Mouse (Mus musculus): ENCODE data around the gene Rasgef1c. TPM values are rescaled to one million over a fixed set of nuclear protein-coding genes. Genes with fewer than 3 reads are reported as not detected.

Rasgef1c gene
- total RNA-seq, 2 experiments from 2014 or later, result 0.13 to 0.31 TPM

DNA sequence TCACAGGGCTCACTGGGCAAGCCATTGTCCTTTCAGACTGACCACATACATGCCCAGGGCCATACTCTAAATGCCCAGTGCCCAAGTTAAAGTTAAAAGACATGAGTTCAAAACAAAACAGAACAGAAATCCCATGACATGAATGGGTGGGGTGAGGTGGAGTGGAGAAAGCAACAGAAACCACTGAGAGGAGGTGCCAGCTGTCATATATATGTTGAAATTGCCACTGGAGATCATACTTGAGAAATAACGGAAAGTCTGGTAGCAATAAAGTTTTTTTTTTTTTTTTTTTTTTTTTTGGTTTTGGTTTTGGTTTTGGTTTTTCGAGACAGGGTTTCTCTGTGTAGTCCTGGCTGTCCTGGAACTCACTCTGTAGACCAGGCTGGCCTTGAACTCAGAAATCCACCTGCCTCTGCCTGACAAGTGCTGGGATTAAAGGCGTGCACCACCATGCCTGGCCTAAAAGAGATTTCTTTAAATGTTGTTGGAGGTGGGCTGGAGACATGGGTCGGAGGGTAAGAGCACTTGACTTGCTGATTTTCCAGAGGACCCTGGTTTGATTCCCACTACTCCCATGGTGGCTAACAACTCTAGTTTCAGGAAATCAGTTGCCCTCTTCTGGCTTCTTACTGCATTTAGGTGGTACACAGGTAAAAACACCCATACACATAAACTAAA lies 82.4 kb downstream of the Rasgef1c start:
- intact Hi-C loops (cut with DNase I), result no loop called here
- H3K4me3 ChIP-seq, result no peak overlapping the region
- TF ChIP-seq CTCF (IDR thresholded peaks at IDR 0.05), result no peak

GRCm38 (mm10) chr11:49985009-49985408 lies 83.4 kb downstream of the Rasgef1c start:
- intact Hi-C loops (cut with DNase I), result no loop called here
- no peak for TF ChIP-seq CTCF (IDR thresholded peaks at IDR 0.05)
- no peak overlapping the region for H3K4me3 ChIP-seq

More for the DNA sequence above, 82.4 kb downstream of the Rasgef1c start:
- H3K27ac ChIP-seq, result no peak overlapping the region
- no peak for DNase-seq

GRCm38 (mm10) chr11:49986277-49987036 lies 84.8 kb downstream of the Rasgef1c start:
- Histone ChIP-seq H3K27ac (no peak overlapping the region), H3K4me3 (no peak overlapping the region)
- peak; percentile 60 for DNase-seq
- intact Hi-C loops (cut with DNase I), result loop anchor here (1.0 to 2.0 kb wide), 2 partner anchors 41 to 144 kb away; partner anchors contain the start of gene Tbc1d9b
- TF ChIP-seq CTCF (IDR thresholded peaks at IDR 0.05), result peak; percentile 74

More at GRCm38 (mm10) chr11:49985009-49985408, 83.4 kb downstream of the Rasgef1c start:
- no peak for DNase-seq
- H3K27ac ChIP-seq, result no peak overlapping the region

DNA sequence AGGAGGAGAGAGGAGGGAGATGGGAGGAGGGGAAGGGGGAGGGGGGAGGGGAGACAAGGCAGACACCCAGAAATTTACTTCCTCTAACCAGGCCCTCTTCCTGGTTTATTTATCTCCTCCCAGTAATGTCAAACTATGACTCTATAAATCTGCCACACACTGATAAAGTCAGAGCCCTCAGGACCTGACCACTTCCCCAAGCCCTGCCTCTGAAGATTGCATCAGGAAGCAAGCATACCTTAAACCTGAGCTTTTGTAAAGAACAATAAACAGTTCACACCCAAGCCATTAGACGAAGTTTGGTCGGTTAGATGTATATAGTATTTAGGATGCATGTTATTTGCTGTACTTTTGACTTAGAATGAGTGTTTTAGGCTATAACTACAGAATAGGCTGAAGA lies 92.9 kb downstream of the Rasgef1c start:
- no peak overlapping the region for H3K4me3 ChIP-seq
- no peak for TF ChIP-seq CTCF (IDR thresholded peaks at IDR 0.05)
- intact Hi-C loops (cut with DNase I), result no loop called here
- H3K27ac ChIP-seq, result no peak overlapping the region
- no peak for DNase-seq

- Histone ChIP-seq H3K27ac (no peak overlapping the region), H3K4me3 (no peak overlapping the region)
- no peak for DNase-seq
- no peak for TF ChIP-seq CTCF (IDR thresholded peaks at IDR 0.05)
- intact Hi-C loops (cut with DNase I), result no loop called here
These were observed 94.8 kb downstream of the Rasgef1c start for GRCm38 (mm10) chr11:49996398-49996797.

DNA sequence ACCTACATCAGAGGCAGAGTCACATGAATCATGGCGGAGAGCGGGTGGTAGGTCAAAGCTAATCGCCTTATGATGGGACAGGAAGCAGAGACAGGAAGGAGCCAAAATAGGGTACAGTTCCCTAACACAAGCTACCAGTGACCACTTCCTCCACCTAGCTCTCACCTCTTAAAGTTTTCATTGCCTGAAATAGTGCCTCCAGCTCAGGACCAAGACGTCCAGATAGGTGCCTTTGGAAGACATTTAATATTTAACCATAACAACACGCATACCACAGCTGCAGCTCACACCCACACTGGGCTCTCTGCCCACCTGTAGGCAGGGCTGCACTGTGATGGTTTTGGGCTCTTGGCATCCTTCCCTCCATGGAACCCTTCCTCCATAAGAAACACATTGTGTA lies 95.7 kb downstream of the Rasgef1c start:
- Histone ChIP-seq H3K4me3 (no peak overlapping the region), H3K27ac (no peak overlapping the region)
- intact Hi-C loops (cut with DNase I), result no loop called here
- DNase-seq, result no peak
- TF ChIP-seq CTCF (IDR thresholded peaks at IDR 0.05), result no peak

GRCm38 (mm10) chr11:50002853-50003252 lies 101.2 kb downstream of the Rasgef1c start:
- no peak overlapping the region for H3K27ac ChIP-seq
- intact Hi-C loops (cut with DNase I), result no loop called here
- no peak for DNase-seq
- TF ChIP-seq CTCF (IDR thresholded peaks at IDR 0.05), result no peak
- no peak overlapping the region for H3K4me3 ChIP-seq

- no peak overlapping the region for H3K27ac ChIP-seq
- intact Hi-C loops (cut with DNase I), result no loop called here
- no peak for TF ChIP-seq CTCF (IDR thresholded peaks at IDR 0.05)
- no peak for DNase-seq
- no peak overlapping the region for H3K4me3 ChIP-seq
These were observed 106.1 kb downstream of the Rasgef1c start for GRCm38 (mm10) chr11:50007776-50008175.

- DNase-seq, result no peak
- Histone ChIP-seq H3K4me3 (no peak overlapping the region), H3K27ac (no peak overlapping the region)
- no peak for TF ChIP-seq CTCF (IDR thresholded peaks at IDR 0.05)
- intact Hi-C loops (cut with DNase I), result no loop called here
These were observed 106.6 kb downstream of the Rasgef1c start for GRCm38 (mm10) chr11:50008231-50008630.

DNA sequence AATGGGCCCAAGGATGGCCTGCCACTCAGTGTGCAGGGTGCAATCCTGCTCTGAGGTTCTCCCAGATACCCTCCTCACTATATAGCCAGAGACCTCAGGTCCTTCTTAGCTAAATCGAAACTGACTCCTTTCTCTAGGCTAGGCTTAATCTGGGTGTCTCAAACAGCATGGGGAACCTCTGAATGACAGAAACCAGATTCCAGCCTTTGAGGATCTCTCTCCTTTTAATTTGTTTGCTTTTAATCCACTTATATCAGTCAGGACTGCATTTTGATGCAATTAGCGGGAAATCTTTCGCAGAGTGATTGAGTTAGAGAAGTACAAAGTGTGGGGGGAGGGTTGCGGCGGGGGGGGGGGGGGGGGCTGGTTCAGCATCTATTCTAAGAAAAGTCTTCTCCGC lies 111.4 kb downstream of the Rasgef1c start:
- intact Hi-C loops (cut with DNase I), result no loop called here
- Histone ChIP-seq H3K27ac (no peak overlapping the region), H3K4me3 (no peak overlapping the region)
- TF ChIP-seq CTCF (IDR thresholded peaks at IDR 0.05), result no peak
- no peak for DNase-seq

DNA sequence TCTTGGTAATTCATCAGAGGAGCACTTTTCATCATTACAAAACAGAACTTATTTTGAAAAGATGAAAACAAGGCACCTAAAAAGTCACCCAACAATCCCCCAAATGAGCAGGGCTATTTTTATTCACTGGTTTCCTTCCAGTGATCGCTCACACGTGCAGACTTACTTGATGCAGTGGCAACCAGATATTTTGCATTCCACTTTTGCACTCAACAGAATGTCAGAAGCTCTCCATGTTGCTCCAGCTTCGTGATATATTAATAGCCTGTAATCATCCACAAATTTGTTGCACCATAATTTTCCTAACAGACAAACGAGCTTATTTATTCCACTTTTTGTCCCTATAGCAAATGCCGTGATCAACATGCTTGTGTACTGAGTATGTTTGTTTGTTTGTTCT lies 114.9 kb downstream of the Rasgef1c start:
- Histone ChIP-seq H3K4me3 (no peak overlapping the region), H3K27ac (no peak overlapping the region)
- intact Hi-C loops (cut with DNase I), result no loop called here
- no peak for DNase-seq
- no peak for TF ChIP-seq CTCF (IDR thresholded peaks at IDR 0.05)

GRCm38 (mm10) chr11:50017511-50017910 lies 115.9 kb downstream of the Rasgef1c start:
- no peak overlapping the region for H3K4me3 ChIP-seq
- TF ChIP-seq CTCF (IDR thresholded peaks at IDR 0.05), result no peak
- intact Hi-C loops (cut with DNase I), result no loop called here
- DNase-seq, result no peak
- no peak overlapping the region for H3K27ac ChIP-seq

DNA sequence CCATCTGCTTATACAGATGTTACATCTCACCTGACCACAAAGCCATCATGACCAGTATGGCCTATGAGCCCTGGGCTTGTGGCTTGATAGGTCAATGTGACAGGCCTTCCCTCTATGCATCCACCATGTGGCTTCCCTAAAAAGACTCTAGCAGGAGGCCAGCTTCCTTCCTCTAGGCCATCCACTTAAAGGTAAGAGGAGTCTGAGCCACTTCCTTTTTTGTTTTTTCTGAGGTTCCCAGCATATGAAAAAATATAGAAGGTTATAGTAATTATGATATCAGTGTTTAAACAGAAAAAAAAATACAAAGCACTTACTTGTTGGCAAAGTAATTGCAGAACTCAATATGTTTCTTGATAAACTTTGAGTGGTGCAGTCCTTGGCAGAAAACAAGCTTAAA lies 117.2 kb downstream of the Rasgef1c start:
- DNase-seq, result no peak
- Histone ChIP-seq H3K4me3 (no peak overlapping the region), H3K27ac (no peak overlapping the region)
- TF ChIP-seq CTCF (IDR thresholded peaks at IDR 0.05), result no peak
- intact Hi-C loops (cut with DNase I), result no loop called here

Measured in gastrocnemius, adult 2 months (tissue).